Mouse (Mus musculus): ENCODE results near the gene Clec4g.

Clec4g gene

DNA sequence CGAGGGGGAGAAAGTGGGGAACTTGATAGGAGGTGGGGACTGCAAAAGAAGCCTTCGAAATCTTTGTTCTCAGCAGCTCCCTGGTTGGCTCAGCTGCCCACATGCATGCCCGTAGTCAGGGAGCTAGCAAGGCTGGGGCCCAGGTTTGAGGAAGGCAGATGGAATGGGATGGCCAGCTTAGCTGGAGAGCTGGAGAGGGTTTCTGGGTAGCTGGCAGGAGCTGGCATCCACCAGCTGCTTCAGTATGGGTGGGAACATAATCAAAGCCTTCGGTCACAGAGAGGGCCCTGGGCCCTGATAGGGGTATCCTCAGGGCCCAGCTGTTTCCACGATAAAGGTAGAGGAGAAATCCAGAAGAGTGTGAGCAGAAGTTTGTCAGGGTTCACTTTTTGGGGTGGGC, 38.0 kb downstream of the Clec4g start:
- in situ Hi-C loops (cut with MboI, MseI), result no loop called here

DNA sequence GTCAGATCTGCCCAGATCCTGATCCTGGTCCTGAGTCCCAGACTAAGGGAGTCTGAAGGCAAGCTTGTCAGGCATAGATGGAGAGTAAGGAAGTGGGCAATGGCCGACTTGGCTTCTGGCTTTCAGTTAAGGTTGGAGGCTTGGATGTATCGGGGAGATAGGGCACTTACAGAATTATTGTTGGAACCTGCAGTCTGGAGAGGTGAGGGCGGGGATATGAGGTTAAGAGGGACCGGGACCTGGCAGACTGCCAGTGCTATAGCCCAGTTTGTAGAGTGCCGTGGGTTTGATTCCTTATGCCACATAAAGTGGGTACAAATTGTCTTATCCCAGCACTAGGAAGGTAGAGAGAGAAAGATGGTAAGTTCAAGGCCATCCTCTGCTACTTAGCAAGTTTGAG, 40.8 kb downstream of the Clec4g start:
- in situ Hi-C loops (cut with MboI, MseI), result loop anchor here (5.0 kb wide), 2 partner anchors 212 to 322 kb away; partner anchors contain the start of gene Pex11g (in 1 of the 2)

DNA sequence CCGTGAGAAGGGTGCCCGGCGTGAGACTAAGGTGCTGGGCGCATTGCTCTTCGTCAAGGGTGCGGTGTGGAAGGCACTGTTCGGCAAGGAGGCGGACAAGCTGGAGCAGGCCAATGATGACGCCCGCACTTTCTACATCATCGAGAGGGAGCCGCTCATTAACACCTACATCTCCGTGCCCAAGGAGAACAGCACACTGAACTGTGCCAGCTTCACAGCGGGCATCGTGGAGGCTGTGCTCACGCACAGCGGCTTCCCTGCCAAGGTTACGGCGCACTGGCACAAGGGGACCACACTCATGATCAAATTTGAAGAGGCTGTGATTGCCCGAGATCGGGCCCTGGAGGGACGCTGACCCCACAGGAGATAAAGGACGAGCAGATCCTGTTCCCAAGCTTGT, 41.2 kb downstream of the Clec4g start:
- in situ Hi-C loops (cut with MboI, MseI), result loop anchor here (5.0 kb wide), 2 partner anchors 212 to 322 kb away; partner anchors contain the start of gene Pex11g (in 1 of the 2)

DNA sequence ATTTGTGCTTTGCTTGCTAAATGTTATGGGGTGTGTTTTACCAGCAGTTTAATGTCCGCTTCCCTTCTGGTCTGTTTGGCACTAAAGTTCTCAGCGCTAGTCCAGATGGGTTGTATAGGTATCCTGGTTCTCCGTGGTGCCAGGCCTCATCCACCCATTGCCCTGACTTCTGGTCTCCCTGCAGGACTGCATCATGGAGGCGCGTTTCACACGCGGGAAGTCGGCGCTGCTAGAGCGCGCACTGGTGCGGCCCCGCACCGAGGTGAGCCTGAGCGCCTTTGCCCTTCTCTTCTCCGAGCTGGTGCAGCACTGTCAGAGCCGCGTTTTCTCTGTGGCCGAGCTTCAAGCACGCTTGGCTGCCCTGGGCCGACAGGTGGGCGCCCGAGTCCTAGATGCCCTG, 41.6 kb downstream of the Clec4g start:
- in situ Hi-C loops (cut with MboI, MseI), result loop anchor here (5.0 kb wide), 2 partner anchors 212 to 322 kb away; partner anchors contain the start of gene Pex11g (in 1 of the 2)

DNA sequence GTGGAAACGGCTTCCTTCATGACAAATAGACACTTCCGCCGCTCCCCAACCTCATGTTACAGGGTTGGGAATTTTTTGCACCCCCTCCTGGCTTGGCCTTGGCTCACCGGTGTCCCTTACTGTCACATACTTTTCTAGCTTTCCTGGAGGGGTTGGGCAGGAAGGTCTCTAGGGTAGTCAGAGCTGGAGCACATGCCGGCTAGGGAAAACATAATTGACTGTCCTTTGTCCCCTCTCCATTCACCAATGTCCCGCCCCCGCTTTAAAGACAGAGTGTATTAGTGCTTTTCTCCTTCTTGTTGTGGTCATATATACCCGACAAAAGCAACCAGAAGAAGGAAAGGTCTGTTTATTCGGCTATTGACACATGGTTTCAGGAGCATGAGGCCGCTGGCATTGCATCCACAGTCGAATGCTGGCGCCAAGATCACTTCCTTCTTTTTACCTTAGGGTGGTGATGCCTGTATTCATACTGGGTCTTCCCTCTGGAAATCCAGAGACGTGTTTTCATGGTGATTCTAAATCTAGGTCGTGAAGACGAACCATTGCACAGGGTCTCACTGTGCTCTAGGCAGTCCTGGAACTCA, 43.4 kb downstream of the Clec4g start:
- in situ Hi-C loops (cut with MboI, MseI), result loop anchor here (5.0 kb wide), 2 partner anchors 210 to 320 kb away; partner anchors contain the start of gene Pex11g (in 1 of the 2)

DNA sequence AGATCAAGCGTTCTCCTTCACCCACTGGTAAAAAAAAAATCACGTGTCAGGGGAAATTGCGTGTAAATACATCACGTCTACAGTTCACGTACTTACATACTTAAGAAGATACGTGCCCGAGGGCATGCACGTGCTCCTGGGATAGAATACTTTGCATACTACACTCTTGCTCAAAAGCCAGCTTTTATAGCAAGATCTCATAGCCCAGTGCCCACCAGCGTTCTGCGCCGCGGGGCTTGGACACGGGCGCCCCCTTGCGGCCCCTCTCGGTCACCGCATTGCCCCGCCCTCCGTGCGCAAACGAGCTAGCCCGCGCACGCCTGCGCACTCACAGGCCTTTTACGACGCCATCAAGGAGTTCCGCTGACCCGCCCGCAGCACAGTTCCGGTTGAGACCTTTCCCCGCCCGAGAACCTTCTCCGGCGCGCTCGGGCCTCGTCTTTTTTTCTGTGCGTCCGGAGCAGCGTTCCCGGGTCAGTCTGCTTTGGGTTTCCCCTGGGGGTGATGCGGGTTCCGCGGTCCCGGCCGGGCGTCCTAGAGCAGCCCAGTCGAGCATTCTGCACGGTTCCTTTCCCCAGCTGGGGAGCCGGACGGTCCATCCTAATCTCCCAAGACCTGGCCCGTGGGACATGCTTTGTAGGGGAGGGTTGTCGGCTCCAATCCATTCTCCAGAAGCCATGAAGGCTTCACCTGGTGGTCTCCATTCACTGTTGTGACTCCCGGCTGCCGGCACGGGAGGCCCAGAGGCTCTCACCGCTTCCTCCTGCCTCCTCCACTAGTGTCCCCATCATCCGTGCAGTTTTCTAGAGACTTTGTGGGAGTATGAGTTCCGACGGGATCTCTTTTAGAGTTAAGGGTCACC, 44.1 kb downstream of the Clec4g start, which contains the start of gene Trappc5:
Gene Trappc5, plus strand, starts transcription at position 169 of the 862 bp plus-strand sequence.
- in situ Hi-C loops (cut with MboI, MseI), result loop anchor here (5.0 kb wide), 2 partner anchors 209 to 319 kb away; partner anchors contain the start of gene Pex11g (in 1 of the 2)

DNA sequence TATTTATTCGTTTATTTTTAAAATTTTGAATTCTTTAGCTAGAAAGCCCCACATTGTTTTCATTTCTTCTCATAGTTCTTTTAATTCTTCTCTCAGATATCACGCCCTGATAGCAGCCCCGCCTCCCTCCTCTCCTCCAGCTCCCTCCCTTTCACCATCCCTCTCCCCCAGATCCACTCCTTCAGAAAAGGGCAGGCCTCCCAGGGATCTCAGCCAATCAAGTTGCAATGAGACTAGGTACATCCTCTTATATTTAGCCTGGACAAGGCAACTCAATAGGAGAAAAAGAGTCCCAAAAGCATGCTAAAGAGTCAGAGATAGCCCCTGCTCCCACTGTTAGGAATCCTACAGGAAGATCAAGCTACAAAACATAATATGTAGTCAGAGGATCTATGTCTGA, 45.8 kb downstream of the Clec4g start:
- in situ Hi-C loops (cut with MboI, MseI), result loop anchor here (5.0 kb wide), 4 partner anchors 37 to 317 kb away; partner anchors contain the start of genes Pex11g (in 2 of the 2) and Stxbp2 (in 1 of the 2)

DNA sequence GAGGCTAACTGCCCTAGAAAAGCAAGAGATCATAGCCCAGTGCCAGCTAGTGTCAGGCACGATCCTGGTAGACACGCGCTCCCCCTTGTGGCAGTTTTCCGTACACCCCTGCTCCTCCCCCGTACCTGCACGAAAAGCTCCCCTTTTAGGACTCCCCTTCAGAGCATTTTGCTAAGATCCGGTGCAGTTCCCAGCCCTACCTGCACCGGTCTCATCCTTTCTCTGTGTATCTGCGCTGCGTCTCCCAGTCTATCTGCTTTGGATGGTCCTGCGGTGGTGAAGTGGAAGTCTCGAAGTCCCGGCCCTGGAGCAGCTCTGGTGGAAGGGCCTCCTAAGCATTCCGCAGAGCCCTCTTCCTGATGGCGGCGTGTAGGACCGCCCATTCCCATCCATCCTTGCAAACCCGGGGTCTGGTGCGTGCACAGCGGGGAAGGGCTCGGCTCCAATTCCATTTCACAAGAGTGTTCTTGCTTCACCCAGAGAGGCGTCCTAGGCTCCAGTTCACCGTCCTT, 48.4 kb downstream of the Clec4g start, which contains the start of gene Fcor:
Gene Fcor, minus strand, starts transcription at position 383 of the 512 bp plus-strand sequence.
- in situ Hi-C loops (cut with MboI, MseI), result loop anchor here (5.0 kb wide), 3 partner anchors 35 to 205 kb away; partner anchors contain the start of genes Pex11g (in 1 of the 2) and Stxbp2 (in 1 of the 2)

DNA sequence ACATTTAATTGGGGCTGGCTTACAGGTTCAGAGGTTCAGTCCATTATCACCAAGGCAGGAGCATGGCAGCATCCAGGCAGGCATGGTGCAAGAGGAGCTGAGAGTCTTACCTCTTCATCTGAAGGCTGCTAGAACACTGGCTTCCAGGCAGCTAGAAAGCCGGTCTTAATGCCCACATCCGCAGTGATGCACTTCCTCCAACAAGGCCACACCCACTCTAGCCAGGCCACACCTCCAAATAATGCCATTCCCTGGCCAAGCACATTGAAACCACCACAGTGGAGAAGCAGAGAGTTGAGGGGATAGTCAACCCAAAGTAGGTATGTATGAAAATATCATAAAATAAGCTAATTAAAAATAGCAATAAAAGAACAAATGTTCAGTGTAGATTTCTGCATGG, 50.1 kb downstream of the Clec4g start:
- in situ Hi-C loops (cut with MboI, MseI), result loop anchor here (5.0 kb wide), 3 partner anchors 33 to 203 kb away; partner anchors contain the start of genes Pex11g (in 1 of the 2) and Stxbp2 (in 1 of the 2)

DNA sequence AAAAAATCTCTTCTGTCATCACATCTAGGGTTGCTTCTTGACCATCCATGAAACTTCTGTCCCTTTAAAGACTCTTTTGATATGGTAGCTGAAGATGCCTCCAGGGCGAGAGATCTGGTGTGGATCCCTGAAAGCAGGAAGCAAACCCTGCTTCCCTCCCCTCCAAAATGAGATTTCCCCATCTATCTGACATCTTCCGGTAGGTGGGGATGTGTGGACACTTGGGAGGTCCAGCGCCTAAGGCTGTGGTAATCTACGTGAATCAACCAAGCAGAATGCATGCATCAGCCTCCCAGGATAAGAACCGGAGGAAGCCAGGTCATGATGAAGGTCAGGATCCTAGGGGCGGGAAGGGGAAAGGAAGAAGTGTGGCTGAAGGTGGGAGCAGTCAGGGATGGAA, 54.9 kb downstream of the Clec4g start, which contains the start of gene Mcemp1:
Gene Mcemp1, plus strand, starts transcription at position 248 of the 400 bp plus-strand sequence.
- in situ Hi-C loops (cut with MboI, MseI), result no loop called here

DNA sequence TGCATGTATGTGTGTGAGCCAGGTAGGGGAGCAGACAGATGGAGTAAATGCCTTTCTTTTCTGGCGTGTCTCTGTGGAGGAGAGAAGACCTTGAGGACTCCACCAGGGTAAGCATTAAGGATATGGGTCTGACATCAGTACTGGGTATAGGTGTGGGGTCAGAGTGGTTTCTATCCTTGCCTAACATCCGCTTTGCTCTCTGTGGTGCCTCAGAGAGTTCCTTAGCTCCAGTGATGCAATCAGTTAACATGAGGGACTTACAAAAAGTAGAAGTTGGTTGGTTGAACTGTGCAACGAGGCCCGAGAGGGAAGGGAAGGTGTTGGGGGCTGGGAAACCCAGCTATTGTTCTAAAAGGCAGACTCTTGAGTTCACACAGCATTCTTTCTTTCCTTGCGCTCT, 56.0 kb downstream of the Clec4g start:
- in situ Hi-C loops (cut with MboI, MseI), result loop anchor here in 1 of 2 experiments (5.0 kb wide), 1 partner anchor 392 kb away; no protein-coding TSS in a partner anchor

DNA sequence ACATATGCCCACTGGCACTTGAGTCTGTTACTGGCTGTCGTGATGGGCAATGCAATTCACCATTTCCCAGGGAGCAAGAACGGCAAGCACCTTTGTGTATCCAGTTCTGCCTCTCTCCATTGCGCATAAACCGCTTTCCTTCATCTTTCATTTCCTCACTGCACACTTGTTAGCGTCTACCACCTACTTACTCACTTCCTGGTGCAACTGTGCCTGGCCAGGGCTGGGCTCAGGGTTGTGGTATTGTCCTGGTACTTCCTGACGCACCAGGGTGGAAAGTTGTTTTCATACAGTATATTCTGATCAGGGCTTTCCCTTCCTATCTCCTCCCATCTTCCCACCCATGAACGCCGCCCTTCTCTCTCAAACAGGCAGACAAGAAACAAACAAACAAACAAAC, 59.6 kb downstream of the Clec4g start:
- in situ Hi-C loops (cut with MboI, MseI), result loop anchor here in 1 of 2 experiments (5.0 kb wide), 1 partner anchor 389 kb away; no protein-coding TSS in a partner anchor

All from T-helper 17 cell (primary cell).